Mouse (Mus musculus): ENCODE results near the gene Zpr1.

Gene Zpr1

GRCm38 (mm10) chr9:46328572-46329249, 55.8 kb downstream of the Zpr1 start:
- peak; percentile 61 for DNase-seq (ENCODE audit: low read depth, low spot score)

- DNase-seq (ENCODE audit: low read depth, low spot score), result peak; percentile 56
Measured at GRCm38 (mm10) chr9:46329250-46329648, 56.4 kb downstream of the Zpr1 start.

GRCm38 (mm10) chr9:46329801-46330585, 57.1 kb downstream of the Zpr1 start:
- no peak for DNase-seq (ENCODE audit: low read depth, low spot score)

- no peak for DNase-seq (ENCODE audit: low read depth, low spot score)
Measured at GRCm38 (mm10) chr9:46330586-46330895, 57.7 kb downstream of the Zpr1 start.

- DNase-seq (ENCODE audit: low read depth, low spot score), result no peak
Measured at GRCm38 (mm10) chr9:46331301-46331700, 58.4 kb downstream of the Zpr1 start.
